Mouse (Mus musculus) olfactory bulb, adult 2 months (tissue): ENCODE measurements around the gene Camkmt.

Experiments used
- CTCF ChIP-seq: fragments of 200-500 bp; IDR thresholded peaks from 2 replicates; pipeline ENCODE4 v1.5.1; 2012; ENCODE audit warnings: low read depth, mild to moderate bottlenecking, low read length, moderate library complexity; ENCODE audit not compliant: insufficient read depth
- POLR2A ChIP-seq: fragments of 200-500 bp; IDR thresholded peaks from 2 replicates; pipeline ENCODE4 v1.6.1; 2012; ENCODE audit warnings: mild to moderate bottlenecking, low read depth, low read length, moderate library complexity; ENCODE audit not compliant: insufficient read depth

GRCm38 (mm10) chr17:85379101-85379500, 288.7 kb downstream of the Camkmt start:
- TF ChIP-seq CTCF (no peak), POLR2A (no peak)
